Mouse (Mus musculus): Measurements from ENCODE around the gene Camkk1.

Camkk1 gene

DNA sequence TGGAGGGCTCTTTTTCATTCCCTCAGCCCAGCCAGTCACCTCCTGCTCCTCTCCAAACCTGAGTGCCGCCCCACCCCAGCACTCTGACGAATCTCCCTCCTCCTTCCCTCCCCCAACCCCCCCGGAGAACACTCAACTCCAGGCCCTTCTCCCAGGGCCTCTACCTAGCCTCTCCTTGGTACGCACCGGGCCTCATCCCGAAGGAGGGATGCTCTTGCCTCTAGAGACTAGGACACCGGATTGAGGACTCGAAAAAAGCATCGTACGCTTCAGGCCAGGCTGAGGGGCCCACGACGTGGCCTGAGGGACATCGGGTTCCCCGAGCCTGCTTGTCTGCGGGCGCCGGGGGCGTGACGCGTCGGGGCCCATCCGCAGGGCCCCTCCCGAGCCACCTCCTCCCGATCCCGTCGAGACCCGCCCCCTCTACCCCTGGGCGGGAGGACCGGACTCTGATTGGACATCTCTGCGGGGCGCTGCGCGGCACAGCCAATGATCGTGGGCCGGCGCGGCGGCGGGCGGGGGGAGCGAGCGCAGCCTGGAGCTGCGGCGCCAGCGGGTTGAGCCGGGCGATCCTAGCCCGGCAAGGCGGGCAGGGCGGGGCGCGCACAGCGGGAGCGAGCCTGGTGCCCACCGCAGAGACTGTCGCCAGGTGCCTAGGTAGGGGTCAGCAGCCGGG is at the start of gene Camkk1:
Camkk1 (plus strand) TSS at position 538 of the 676 bp plus-strand sequence.
- in situ Hi-C loops (cut with MboI; ENCODE audit: low pct_unique_long_range_greater_than_20kb in 1 of 2, low sequenced_read_pairs in 2 of 2, unreplicated experiment in 1 of 2) = no loop called here

- in situ Hi-C loops (cut with MboI; ENCODE audit: low pct_unique_long_range_greater_than_20kb in 1 of 2, low sequenced_read_pairs in 2 of 2, unreplicated experiment in 1 of 2) = no loop called here
Observed at GRCm38 (mm10) chr11:72974995-72975503, 43.8 kb upstream of the Camkk1 start.

DNA sequence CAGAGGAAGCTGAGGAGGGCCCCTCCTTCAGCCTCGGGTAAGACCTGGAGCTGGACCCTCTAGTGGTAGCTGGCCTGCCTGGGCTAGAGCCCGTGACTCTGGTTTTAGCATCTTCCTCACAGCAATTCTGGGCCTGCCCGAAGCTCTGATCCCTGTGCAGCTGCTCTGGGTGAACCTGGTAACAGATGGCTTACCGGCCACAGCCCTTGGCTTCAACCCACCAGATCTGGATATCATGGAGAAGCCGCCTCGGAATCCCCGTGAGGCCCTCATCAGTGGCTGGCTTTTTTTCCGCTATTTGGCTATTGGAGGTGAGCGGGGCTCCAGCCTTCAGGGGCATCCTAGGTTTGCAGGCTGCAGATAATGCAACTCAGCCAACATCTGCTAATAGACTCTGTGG is 36.3 kb upstream of the Camkk1 start:
- in situ Hi-C loops (cut with MboI; ENCODE audit: low pct_unique_long_range_greater_than_20kb in 1 of 2, low sequenced_read_pairs in 2 of 2, unreplicated experiment in 1 of 2) = loop anchor here in 1 of 2 experiments (10.0 kb wide), 1 partner anchor 168 kb away; no protein-coding TSS in a partner anchor

DNA sequence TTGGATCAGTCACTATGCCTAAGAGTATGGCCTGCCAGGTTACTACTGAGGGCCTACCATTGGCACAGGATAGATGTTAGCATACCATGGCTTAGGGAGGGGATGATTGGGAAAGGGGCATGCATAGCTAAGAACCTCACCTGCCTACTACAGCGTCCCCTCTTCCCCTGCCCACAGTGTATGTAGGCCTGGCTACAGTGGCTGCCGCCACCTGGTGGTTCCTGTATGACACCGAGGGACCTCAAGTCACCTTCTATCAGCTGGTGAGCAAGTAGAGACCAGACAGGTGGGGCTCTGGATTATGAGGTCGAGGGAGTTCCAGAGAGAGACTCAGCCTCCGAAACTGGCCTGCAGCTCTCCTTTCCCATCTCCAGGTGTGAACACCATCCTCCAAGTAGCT is 35.5 kb upstream of the Camkk1 start:
- in situ Hi-C loops (cut with MboI; ENCODE audit: low pct_unique_long_range_greater_than_20kb in 1 of 2, low sequenced_read_pairs in 2 of 2, unreplicated experiment in 1 of 2) = loop anchor here in 1 of 2 experiments (10.0 kb wide), 1 partner anchor 168 kb away; no protein-coding TSS in a partner anchor

- in situ Hi-C loops (cut with MboI; ENCODE audit: low pct_unique_long_range_greater_than_20kb in 1 of 2, low sequenced_read_pairs in 2 of 2, unreplicated experiment in 1 of 2) = loop anchor here in 1 of 2 experiments (10.0 kb wide), 1 partner anchor 172 kb away; no protein-coding TSS in a partner anchor
Observed at GRCm38 (mm10) chr11:72986745-72987144, 32.1 kb upstream of the Camkk1 start.

DNA sequence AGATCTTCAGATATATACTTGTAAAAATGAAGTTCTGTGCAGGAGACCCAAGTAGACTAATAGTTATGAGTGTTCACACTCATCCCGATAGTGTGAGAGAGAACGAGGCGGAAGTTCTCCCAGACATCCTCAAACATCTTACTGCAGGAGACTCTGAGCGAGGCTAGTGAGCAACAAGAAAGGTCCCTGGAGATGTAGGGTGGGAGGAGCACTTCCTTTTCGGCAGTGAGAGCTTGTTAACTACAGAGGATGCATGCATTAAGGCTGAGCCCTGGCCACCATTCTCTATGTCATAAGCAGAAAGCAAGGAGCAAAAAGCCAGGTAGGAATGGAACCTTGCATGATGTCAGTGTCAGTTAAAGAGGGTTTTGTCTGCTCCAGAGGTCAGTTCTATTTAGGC is 31.6 kb upstream of the Camkk1 start:
- in situ Hi-C loops (cut with MboI; ENCODE audit: low pct_unique_long_range_greater_than_20kb in 1 of 2, low sequenced_read_pairs in 2 of 2, unreplicated experiment in 1 of 2) = loop anchor here in 1 of 2 experiments (10.0 kb wide), 1 partner anchor 172 kb away; no protein-coding TSS in a partner anchor

DNA sequence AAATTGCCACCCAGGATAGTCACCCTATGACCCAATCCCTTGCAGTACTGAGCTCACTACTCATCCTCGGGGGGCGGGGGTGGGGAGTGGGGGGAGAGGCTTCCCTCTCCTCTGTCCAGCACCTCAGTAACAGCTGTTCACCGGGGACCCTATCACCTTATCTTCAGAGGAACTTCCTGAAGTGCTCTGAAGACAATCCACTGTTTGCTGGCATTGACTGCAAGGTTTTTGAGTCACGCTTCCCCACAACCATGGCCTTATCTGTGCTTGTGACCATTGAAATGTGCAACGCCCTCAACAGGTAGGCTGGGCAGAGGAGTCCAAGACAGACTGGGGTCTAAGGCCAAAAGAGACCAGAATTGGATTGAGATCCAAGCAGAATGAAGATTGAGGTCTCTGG is 31.0 kb upstream of the Camkk1 start:
- in situ Hi-C loops (cut with MboI; ENCODE audit: low pct_unique_long_range_greater_than_20kb in 1 of 2, low sequenced_read_pairs in 2 of 2, unreplicated experiment in 1 of 2) = loop anchor here in 1 of 2 experiments (10.0 kb wide), 1 partner anchor 173 kb away; no protein-coding TSS in a partner anchor

DNA sequence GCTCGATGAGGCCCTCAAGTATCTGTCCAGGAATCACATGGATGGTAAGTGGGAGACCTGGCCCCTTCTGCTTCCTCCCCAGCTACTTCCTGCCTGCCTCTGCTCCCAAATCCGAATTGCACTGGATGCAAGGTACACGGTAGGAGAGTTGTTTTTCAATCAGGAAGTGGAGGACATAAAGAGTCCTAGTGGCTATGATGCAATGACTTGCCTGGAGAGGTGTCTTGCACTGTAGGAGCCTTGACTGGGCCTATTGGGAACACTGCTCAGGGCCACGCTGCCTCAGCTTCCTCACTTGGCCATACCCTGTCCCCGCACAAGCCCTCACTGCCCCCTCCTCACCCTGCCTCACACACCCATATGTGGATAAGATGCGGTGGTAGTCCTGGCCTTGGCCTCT is 29.8 kb upstream of the Camkk1 start:
- in situ Hi-C loops (cut with MboI; ENCODE audit: low pct_unique_long_range_greater_than_20kb in 1 of 2, low sequenced_read_pairs in 2 of 2, unreplicated experiment in 1 of 2) = loop anchor here in 1 of 2 experiments (10.0 kb wide), 1 partner anchor 174 kb away; no protein-coding TSS in a partner anchor

DNA sequence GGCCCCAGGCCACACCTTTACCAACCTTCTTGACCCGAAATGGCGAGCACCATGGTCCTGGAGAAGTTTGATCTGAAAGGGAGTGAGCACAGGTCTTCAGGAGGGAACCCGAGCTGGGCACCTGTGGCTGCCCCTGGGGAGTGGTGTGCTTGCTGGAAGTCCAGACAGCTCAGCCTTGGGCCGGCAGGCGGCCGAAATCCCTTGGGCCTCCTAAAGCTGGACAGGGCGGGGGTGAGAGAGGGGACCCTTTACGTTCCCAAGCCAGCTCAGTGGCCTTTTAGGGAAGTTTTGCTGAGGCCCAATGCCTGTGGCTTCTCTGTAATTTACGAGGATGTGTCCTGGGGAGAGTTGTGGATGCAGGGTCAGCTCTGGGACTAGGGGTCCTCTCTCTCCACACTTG is 28.1 kb upstream of the Camkk1 start:
- in situ Hi-C loops (cut with MboI; ENCODE audit: low pct_unique_long_range_greater_than_20kb in 1 of 2, low sequenced_read_pairs in 2 of 2, unreplicated experiment in 1 of 2) = no loop called here

- in situ Hi-C loops (cut with MboI; ENCODE audit: low pct_unique_long_range_greater_than_20kb in 1 of 2, low sequenced_read_pairs in 2 of 2, unreplicated experiment in 1 of 2) = no loop called here
Observed at GRCm38 (mm10) chr11:72991961-72992360, 26.8 kb upstream of the Camkk1 start.

- in situ Hi-C loops (cut with MboI; ENCODE audit: low pct_unique_long_range_greater_than_20kb in 1 of 2, low sequenced_read_pairs in 2 of 2, unreplicated experiment in 1 of 2) = no loop called here
Observed at GRCm38 (mm10) chr11:72996346-72996745, 22.5 kb upstream of the Camkk1 start.

GRCm38 (mm10) chr11:72996781-72997180 is 22.0 kb upstream of the Camkk1 start:
- in situ Hi-C loops (cut with MboI; ENCODE audit: low pct_unique_long_range_greater_than_20kb in 1 of 2, low sequenced_read_pairs in 2 of 2, unreplicated experiment in 1 of 2) = no loop called here

DNA sequence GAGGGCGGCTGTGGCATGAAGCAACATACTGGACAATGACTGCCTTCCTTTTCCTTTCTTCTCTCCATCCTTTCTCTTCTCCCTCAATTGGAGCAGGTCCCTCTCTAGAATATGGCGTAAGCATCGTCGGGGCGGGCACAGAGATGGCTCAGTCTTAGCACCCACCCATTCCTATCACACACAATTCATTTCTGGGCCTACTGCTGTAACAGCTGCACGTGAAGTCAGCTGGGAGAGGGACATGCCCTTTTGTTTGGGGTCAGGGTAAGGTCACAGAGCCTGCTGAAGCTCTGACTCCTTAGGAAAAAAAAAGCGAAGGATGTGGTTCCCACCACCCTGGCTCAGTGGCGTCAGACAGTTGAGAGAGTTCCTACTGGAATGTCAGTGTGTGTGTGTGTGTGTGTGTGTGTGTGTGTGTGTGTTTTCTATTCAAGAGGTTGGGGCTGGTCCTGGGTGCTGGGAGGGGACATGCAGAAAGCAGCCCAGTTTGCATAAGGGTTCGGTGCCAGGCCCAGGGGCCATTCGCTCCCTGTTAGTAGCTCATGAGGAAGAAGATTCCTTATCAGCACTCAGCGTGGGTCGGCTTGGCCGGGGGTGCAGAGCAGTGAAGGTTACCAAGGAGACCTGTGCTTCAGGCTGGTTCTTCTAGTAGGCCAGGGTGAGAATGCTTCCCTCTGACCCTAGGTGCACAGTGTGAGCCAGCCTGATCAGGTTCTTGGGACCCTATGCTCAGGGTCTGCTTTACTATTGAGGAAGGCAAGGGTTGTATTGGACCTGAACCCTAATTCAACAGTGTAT is 21.1 kb upstream of the Camkk1 start:
- in situ Hi-C loops (cut with MboI; ENCODE audit: low pct_unique_long_range_greater_than_20kb in 1 of 2, low sequenced_read_pairs in 2 of 2, unreplicated experiment in 1 of 2) = no loop called here

DNA sequence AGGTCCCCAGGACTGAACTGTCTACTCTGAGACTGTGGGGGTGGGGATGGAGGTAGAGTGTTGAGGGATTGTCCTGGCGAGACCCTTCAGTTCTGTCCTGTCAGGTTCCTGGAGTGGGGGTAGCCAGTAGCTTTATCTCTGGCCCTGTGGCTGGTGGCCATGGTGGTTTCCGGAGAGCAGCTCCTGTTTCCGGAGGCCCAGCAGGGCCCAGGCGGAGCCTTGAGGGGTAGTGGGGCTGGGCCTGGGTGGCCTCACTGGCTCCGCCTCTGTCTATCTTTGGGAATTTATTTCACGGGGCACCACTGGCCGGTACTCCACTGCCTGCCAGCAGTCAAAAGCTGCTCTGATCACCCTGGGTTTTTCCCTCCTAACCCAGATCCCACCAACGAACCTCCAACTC is 20.0 kb upstream of the Camkk1 start, which contains the start of gene P2rx1:
P2rx1 (plus strand) TSS at position 333 of the 400 bp plus-strand sequence.
- in situ Hi-C loops (cut with MboI; ENCODE audit: low pct_unique_long_range_greater_than_20kb in 1 of 2, low sequenced_read_pairs in 2 of 2, unreplicated experiment in 1 of 2) = no loop called here

DNA sequence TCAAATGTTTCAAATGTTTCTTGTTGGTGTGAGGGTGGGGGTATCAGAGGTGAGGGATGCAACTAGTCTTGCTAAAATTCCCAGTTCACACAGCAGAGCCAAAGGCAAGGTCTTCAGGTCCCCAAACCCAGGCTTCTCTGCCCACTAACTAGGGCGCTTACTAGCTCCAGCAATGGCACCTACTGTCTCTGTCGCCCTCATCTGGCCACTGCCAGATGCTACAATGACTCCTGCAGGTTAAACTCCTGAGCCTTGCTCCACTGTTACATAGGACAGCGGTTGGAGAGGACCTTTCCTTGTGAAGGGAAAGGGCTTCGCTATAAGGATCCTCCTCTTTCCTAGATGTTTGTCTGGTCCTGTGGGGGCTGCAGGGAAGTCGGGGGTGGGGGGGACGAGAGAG is 17.8 kb upstream of the Camkk1 start:
- in situ Hi-C loops (cut with MboI; ENCODE audit: low pct_unique_long_range_greater_than_20kb in 1 of 2, low sequenced_read_pairs in 2 of 2, unreplicated experiment in 1 of 2) = loop anchor here in 1 of 2 experiments (5.0 kb wide), 1 partner anchor 36 kb away; no protein-coding TSS in a partner anchor

GRCm38 (mm10) chr11:73006377-73006776 is 12.4 kb upstream of the Camkk1 start:
- in situ Hi-C loops (cut with MboI; ENCODE audit: low pct_unique_long_range_greater_than_20kb in 1 of 2, low sequenced_read_pairs in 2 of 2, unreplicated experiment in 1 of 2) = no loop called here

DNA sequence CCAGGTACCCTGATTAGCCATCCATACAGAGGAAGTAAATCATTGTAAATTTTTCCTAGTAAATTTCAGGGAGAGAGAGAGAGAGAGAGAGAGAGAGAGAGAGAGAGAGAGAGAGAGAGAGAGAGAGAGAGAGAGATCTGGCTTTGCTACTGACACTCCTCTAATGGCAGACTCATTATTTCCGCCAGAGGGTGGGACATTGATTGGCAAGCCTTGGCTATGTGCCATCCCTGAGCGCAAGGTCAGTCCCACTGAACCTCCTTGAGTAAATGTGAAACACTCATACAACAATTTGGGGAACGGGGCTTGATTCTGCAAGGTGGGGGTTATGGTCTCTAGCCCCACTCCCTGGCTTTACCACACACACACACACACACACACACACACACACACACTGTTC is 11.7 kb upstream of the Camkk1 start:
- in situ Hi-C loops (cut with MboI; ENCODE audit: low pct_unique_long_range_greater_than_20kb in 1 of 2, low sequenced_read_pairs in 2 of 2, unreplicated experiment in 1 of 2) = no loop called here

- in situ Hi-C loops (cut with MboI; ENCODE audit: low pct_unique_long_range_greater_than_20kb in 1 of 2, low sequenced_read_pairs in 2 of 2, unreplicated experiment in 1 of 2) = no loop called here
Observed at GRCm38 (mm10) chr11:73007698-73008481, 10.9 kb upstream of the Camkk1 start.

Data from mouse embryonic stem cell (cell line).